Mouse (Mus musculus) cerebellum, adult 2 months (tissue): ENCODE data around the gene Cpsf4. TPM values are rescaled to one million over a fixed set of nuclear protein-coding genes. Genes with fewer than 3 reads are reported as not detected.

Source experiments
- DNase-seq, 2 experiments: peaks; one replicate each; pipeline ENCODE4 v3.0.0; 2021
- H3K27ac ChIP-seq: fragments of 200-500 bp; 2 replicates; pipeline ENCODE4 v1.5.1; 2012; ENCODE audit warnings: low read length, control low read depth, inconsistent platforms; ENCODE audit not compliant: insufficient read depth
- H3K27me3 ChIP-seq: fragments of 200-500 bp; 2 replicates; pipeline ENCODE4 v1.6.1; 2012; ENCODE audit warnings: inconsistent platforms, mild to moderate bottlenecking, low read length, moderate library complexity; ENCODE audit not compliant: control insufficient read depth, insufficient read depth
- H3K4me1 ChIP-seq: fragments of 200-500 bp; 2 replicates; pipeline ENCODE4 v1.6.1; 2011; ENCODE audit warnings: low read length; ENCODE audit not compliant: control insufficient read depth, insufficient read depth
- H3K4me3 ChIP-seq: fragments of 200-500 bp; replicated peaks from 2 replicates; pipeline ENCODE3; 2011; ENCODE audit warnings: mild to moderate bottlenecking, low read depth, low read length, control low read depth; ENCODE audit not compliant: insufficient read depth
- CTCF ChIP-seq: fragments of 200-500 bp; IDR thresholded peaks from 2 replicates; pipeline ENCODE4 v1.5.1; 2011; ENCODE audit warnings: low read depth, mild to moderate bottlenecking, control low read depth, low read length, moderate library complexity, borderline replicate concordance; ENCODE audit not compliant: insufficient read depth
- POLR2A ChIP-seq: fragments of 200-500 bp; IDR thresholded peaks from 2 replicates; pipeline ENCODE4 v1.6.1; 2011; ENCODE audit warnings: low read length, control low read depth, borderline replicate concordance; ENCODE audit not compliant: insufficient read depth
- WGBS: fragments of 180-500 bp; shearing (Covaris S2); methylation state at CpG from one replicate; pipeline ENCODE4 v1.1.7; 2018; 5-methylcytosine and 5-hydroxymethylcytosine counted together
- polyA plus RNA-seq: library from polyadenylated mRNA; depleted of rRNA; stranded (reverse); fragments of >200 nt; gene quantifications from 2 replicates; pipeline ENCODE4 v1.2.3, GENCODE M21; 2012

Cpsf4 gene
- polyA plus RNA-seq, 1 experiment: 40.9 TPM

DNA sequence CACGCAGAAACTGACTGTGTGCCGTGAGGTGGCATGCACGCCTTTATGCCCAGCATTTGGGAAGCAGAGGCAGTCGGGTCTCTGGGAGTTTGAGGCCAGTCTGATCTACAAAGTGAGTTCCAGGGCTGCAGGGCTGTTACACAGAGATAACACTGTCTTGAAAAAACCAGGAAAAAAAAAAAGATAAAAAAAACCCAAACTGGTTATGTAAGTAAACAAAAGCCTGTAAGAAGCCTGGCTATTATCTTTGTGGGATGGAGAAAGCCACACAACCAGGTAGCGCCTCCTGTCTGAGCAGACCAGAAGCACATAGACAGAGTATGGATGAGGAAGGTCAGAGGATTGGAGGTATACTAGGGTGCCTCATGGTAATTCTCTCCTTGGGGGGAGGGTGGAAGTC, 14.3 kb upstream of the Cpsf4 start:
- Histone ChIP-seq H3K4me1 (no peaks in the 10 kb centered on the region), H3K27me3 (no peaks in the 10 kb centered on the region), H3K4me3 (no peak overlapping the region), H3K27ac (no peak overlapping the region)
- 91% methylated on average over 5 of the region's 5 CpGs for whole genome bisulfite sequencing
- DNase-seq: no peak
- TF ChIP-seq POLR2A: no peak
- TF ChIP-seq CTCF: no peak

DNA sequence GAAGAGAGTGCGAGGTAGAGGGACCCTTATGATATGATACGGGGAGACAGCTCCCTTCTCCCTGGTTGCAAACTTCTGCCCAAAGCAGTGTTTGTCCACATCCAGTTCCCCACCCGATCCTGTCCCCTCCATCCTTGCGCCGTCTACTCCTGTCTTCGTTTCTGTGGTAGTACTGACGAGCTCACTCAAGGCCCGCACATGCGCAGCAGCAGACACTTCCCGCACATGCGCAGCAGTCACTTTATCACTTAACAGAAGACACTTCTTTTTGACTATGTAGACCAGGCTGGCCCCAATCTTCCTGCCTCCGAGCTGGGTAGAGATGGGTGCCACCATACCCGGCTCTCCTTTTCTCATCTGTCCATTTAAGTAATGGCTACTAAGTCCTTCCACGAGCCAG, 5.7 kb upstream of the Cpsf4 start:
- Histone ChIP-seq H3K27ac (no peak overlapping the region), H3K4me3 (no peak overlapping the region), H3K27me3 (no peaks in the 10 kb centered on the region), H3K4me1 (peaks cover 7% of the 10 kb centered on the region)
- 95% methylated on average over 14 of the region's 14 CpGs for WGBS
- no peak for DNase-seq
- TF ChIP-seq CTCF (no peak), POLR2A (no peak)

DNA sequence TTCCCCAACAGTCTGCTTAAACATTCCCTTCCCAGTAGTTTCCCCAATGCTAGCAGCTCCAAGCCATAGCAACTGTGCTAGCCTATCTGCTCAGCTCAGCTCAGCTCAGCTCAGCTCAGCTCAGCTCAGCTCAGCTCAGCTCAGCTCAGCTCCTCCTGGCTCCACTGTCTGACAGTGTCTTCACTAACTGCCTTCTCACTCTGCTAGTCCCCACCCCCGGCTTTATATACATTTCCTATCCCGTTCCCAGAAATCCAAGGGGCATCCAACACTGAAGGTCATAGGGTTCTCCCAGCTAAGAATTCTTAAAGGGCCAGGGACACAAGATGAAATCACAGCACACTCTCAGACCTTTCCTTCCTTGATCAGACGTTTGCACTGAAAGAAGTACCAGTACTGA, 2.3 kb upstream of the Cpsf4 start:
- Histone ChIP-seq H3K4me1 (peaks cover 9% of the 10 kb centered on the region), H3K27me3 (no peaks in the 10 kb centered on the region), H3K4me3 (no peak overlapping the region), H3K27ac (no peak overlapping the region)
- no peak for TF ChIP-seq CTCF
- no peak for TF ChIP-seq POLR2A
- no peak for DNase-seq
- WGBS: 46% methylated on average over 3 of the region's 3 CpGs

DNA sequence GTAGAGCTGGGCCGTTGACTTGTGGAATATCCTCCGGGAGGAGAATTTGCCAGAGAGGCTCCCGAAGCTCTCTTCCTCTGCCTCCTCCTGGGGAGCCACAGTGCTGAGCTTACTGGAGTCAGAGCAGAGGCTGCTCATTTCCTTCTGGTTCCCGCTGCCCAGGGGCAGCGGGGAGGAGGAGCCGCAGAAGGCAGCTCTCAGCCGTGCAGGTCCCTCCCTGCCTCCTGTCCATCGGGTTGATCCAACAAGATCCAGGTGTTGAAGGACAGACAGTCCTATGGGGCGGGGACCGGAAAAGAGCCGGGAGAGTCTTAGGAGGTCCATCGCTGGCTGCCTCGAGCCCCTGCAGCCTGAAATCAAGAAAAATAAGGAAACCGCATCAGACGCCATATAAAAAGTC, 1.8 kb upstream of the Cpsf4 start:
- Histone ChIP-seq H3K27me3 (no peaks in the 10 kb centered on the region), H3K4me1 (peaks cover 9% of the 10 kb centered on the region), H3K27ac (no peak overlapping the region), H3K4me3 (no peak overlapping the region)
- WGBS: 80% methylated on average over 15 of the region's 15 CpGs
- TF ChIP-seq POLR2A: no peak
- no peak for TF ChIP-seq CTCF
- no peak for DNase-seq

DNA sequence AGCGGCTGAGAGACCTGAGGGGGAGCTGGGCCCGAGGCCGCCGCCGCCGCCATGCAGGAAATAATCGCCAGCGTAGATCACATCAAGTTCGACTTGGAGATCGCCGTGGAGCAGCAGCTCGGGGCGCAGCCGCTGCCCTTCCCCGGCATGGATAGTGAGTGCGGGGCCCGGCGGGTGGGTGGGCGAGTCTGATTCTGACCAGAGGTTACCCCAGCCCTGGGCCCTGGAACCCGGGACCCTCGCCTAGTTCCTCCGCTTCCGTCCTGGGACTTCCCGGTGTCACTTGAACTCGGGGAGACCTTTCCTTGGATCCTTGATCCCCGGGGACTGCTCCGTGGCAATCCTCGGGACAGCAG, 271 bp downstream of the Cpsf4 start:
- no peak for DNase-seq
- Histone ChIP-seq H3K27me3 (no peaks in the 10 kb centered on the region), H3K27ac (0 out of 2 replicates have a peak overlapping the region, but pooled peaks have one; percentile 59), H3K4me3 (peak overlapping the region; percentile 91), H3K4me1 (peaks cover 9% of the 10 kb centered on the region)
- 1% methylated on average over 28 of the region's 28 CpGs for WGBS
- TF ChIP-seq POLR2A (no peak), CTCF (no peak)

DNA sequence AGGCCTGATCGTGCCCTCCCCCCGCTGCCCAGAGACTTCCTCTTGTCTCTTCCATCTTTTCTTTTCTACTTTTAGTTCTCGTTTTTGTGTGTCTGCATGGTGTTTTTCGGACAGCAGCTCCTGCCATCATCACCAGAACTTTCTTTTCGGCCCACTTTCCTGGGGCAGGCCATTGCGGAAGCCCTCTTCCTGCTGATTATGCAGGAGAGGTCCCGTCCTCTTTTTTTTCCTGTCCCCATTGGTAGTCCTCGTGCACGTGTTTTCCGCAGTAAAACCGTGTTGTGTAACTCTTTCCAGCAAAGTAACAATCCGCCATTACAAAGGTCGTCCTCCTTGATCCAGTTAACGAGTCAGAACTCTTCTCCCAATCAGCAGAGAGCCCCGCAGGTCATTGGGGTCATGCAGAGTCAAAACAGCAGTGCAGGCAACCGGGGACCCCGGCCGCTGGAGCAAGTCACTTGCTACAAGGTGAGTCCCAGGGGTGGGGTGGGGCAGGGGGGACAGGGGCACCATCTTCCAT, 11.5 kb downstream of the Cpsf4 start:
- DNase-seq: no peak
- Histone ChIP-seq H3K4me1 (no peaks in the 10 kb centered on the region), H3K27ac (no peak overlapping the region), H3K27me3 (no peaks in the 10 kb centered on the region), H3K4me3 (no peak overlapping the region)
- TF ChIP-seq POLR2A: no peak
- TF ChIP-seq CTCF: no peak
- 84% methylated on average over 18 of the region's 18 CpGs for WGBS

DNA sequence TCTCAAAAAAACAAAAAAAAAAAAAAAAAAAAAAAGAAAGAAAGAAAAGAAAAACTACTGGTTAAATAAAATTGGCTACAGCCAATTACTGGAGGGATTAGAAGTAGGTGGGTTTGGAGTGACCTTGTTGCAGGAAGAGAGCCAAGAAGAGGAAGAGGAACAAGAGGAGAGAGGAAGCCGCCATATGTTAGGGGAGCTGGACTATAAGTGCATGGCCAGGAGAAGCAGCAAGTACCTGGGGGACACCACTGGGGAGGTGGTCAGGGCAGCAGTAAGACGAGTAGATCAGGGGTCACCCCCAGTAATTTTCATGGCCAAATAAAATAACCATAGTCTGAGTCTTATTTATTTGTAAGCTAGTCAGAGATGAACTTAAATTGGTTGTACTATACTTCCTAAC, 18.2 kb downstream of the Cpsf4 start:
- Histone ChIP-seq H3K4me3 (no peak overlapping the region), H3K27me3 (no peaks in the 10 kb centered on the region), H3K27ac (no peak overlapping the region), H3K4me1 (peaks cover 5% of the 10 kb centered on the region; the same call in 1 of the 2 replicates)
- 74% methylated on average over 2 of the region's 2 CpGs for WGBS
- no peak for DNase-seq
- TF ChIP-seq POLR2A: no peak
- TF ChIP-seq CTCF: no peak

DNA sequence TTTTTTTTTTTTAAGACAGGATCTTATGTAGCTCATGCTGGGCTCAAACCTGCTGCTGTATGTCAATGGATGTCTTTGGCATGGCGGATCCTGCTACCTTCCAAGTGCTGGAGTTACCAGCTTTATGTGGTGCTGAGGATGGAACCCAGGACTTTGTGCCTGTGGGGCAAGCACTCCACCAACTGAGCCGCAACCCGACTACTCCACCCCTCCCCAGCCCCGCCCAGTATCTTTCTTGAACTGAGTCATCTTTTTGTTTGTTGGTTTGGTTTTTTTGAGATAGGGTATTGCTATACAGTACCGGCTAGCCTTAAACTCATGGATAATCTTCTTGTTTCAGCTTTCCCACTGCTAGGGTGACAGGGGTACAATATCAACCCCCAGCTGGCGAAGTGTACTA, 22.4 kb downstream of the Cpsf4 start:
- peaks cover 5% of the 10 kb centered on the region; the same call in 1 of the 2 replicates for H3K4me1 ChIP-seq

DNA sequence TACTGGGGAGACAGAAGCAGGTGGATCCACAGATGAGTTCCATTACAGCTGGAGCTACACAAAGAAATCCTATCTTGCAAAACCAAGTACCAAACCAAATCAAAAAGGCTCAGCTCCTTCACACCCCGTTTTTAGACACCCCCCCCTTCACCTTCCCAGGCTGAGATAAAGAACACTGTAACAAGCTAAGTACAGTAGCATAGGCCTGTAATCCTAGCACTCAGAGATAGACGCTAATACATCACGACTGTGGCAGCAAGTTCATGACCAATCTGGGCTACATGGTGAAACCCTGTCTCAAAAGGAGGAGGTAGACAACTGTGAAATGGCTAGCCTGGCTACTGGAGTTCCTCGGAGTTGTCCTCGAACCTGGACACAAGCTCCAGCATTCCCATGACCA, 23.4 kb downstream of the Cpsf4 start:
- Histone ChIP-seq H3K27me3 (no peaks in the 10 kb centered on the region), H3K4me3 (peak overlapping the region; percentile 88), H3K27ac (no peak overlapping the region), H3K4me1 (peaks cover 5% of the 10 kb centered on the region; the same call in 1 of the 2 replicates)
- 30% methylated on average over 5 of the region's 5 CpGs for WGBS
- TF ChIP-seq POLR2A (no peak), CTCF (no peak)
- DNase-seq: no peak

More for the DNA sequence above, 22.4 kb downstream of the Cpsf4 start:
- DNase-seq: no peak
- TF ChIP-seq POLR2A (no peak), CTCF (no peak)
- 94% methylated on average over 6 of the region's 6 CpGs for WGBS
- Histone ChIP-seq H3K27ac (no peak overlapping the region), H3K27me3 (no peaks in the 10 kb centered on the region), H3K4me3 (no peak overlapping the region)
